Mouse (Mus musculus): ENCODE results near the gene Gm5244. TPM values are rescaled to one million over a fixed set of nuclear protein-coding genes. Genes with fewer than 3 reads are reported as not detected.

Gene Gm5244
- total RNA-seq (2021): not detected
- long read RNA-seq, experiment 1: 0 reads
- long read RNA-seq, experiment 2: 0 reads

- DNase-seq: no peak
Measured at GRCm38 (mm10) chr19:12846382-12846781, at the start of gene Gm5244. TSS of gene Gm5244 (plus strand) at chr19:12846682.

GRCm38 (mm10) chr19:12797071-12797470 is 49.4 kb upstream of the Gm5244 start:
- peak; percentile 38 to 53 for DNase-seq

- DNase-seq: peak in 1 of 2 experiments; percentile 44
Measured at GRCm38 (mm10) chr19:12798404-12798803, 48.1 kb upstream of the Gm5244 start.

GRCm38 (mm10) chr19:12799081-12799480 is 47.4 kb upstream of the Gm5244 start:
- no peak for DNase-seq

GRCm38 (mm10) chr19:12800621-12801020 is 45.9 kb upstream of the Gm5244 start:
- no peak for DNase-seq

GRCm38 (mm10) chr19:12801046-12801445 is 45.4 kb upstream of the Gm5244 start:
- DNase-seq: peak in 1 of 2 experiments; percentile 36

- no peak for DNase-seq
Measured at GRCm38 (mm10) chr19:12802830-12803229, 43.7 kb upstream of the Gm5244 start.

- DNase-seq: no peak
Measured at GRCm38 (mm10) chr19:12804237-12804636, 42.2 kb upstream of the Gm5244 start.

GRCm38 (mm10) chr19:12805730-12806129 is 40.8 kb upstream of the Gm5244 start:
- no peak for DNase-seq

- no peak for DNase-seq
Measured at GRCm38 (mm10) chr19:12806214-12806613, 40.3 kb upstream of the Gm5244 start.

- DNase-seq: no peak
Measured at GRCm38 (mm10) chr19:12812644-12813364, 33.7 kb upstream of the Gm5244 start.

- DNase-seq: no peak
Measured at GRCm38 (mm10) chr19:12813883-12814282, 32.6 kb upstream of the Gm5244 start.

- DNase-seq: peak in 1 of 2 experiments; percentile 11
Measured at GRCm38 (mm10) chr19:12818507-12818906, 28.0 kb upstream of the Gm5244 start.

GRCm38 (mm10) chr19:12820383-12820782 is 26.1 kb upstream of the Gm5244 start:
- peak; percentile 17 to 44 for DNase-seq

GRCm38 (mm10) chr19:12824549-12824948 is 21.9 kb upstream of the Gm5244 start:
- no peak for DNase-seq

GRCm38 (mm10) chr19:12830823-12831430 is 15.6 kb upstream of the Gm5244 start:
- no peak for DNase-seq

GRCm38 (mm10) chr19:12831559-12831958 is 14.9 kb upstream of the Gm5244 start:
- no peak for DNase-seq

GRCm38 (mm10) chr19:12833625-12834024 is 12.9 kb upstream of the Gm5244 start:
- peak; percentile 9 to 29 for DNase-seq

- DNase-seq: no peak
Measured at GRCm38 (mm10) chr19:12838507-12838906, 8.0 kb upstream of the Gm5244 start.

GRCm38 (mm10) chr19:12856983-12857382 is 10.5 kb downstream of the Gm5244 start, which contains the start of gene Olfr1444:
TSS of gene Olfr1444 (plus strand) at chr19:12857283.
- DNase-seq: no peak

GRCm38 (mm10) chr19:12883555-12883954 is 37.1 kb downstream of the Gm5244 start, which contains the start of gene Olfr1445:
TSS of gene Olfr1445 (plus strand) at chr19:12883855.
- no peak for DNase-seq

- DNase-seq: no peak
Measured at GRCm38 (mm10) chr19:12893424-12893823, 46.9 kb downstream of the Gm5244 start, which contains the start of gene Olfr1446. TSS of gene Olfr1446 (minus strand) at chr19:12893524.
